Mouse (Mus musculus) intestine, embryonic 16.5 days (tissue): ENCODE measurements at regions not wholly inside any gene's neighbourhood (a gene's known extent, or its start where the extent isn't known, plus 50 kb on each side); places are given as distances from the start of the nearest gene placed in this dataset.

Source experiments
- ATAC-seq: fragments of 200-750 bp; cut with Nextera tagmentation; 2 replicates; pipeline ENCODE4 v1.8.0; 2017; ENCODE audit warnings: moderate TSS enrichment, moderate library complexity
- H3K27ac ChIP-seq: fragments of 300-500 bp; sonication (generic); 2 replicates; pipeline ENCODE4 v1.5.1; 2014; ENCODE audit warnings: mild to moderate bottlenecking, low read length
- H3K27me3 ChIP-seq: fragments of 300-500 bp; sonication (generic); replicated peaks from 2 replicates; pipeline ENCODE4 v1.6.1; 2014; ENCODE audit warnings: low read length, control low read depth, mixed read lengths; ENCODE audit not compliant: control insufficient read depth, insufficient read depth
- H3K36me3 ChIP-seq: fragments of 300-500 bp; sonication (generic); 2 replicates; pipeline ENCODE4 v1.6.1; 2014; ENCODE audit warnings: low read length, control low read depth; ENCODE audit not compliant: control insufficient read depth, insufficient read depth
- H3K4me1 ChIP-seq: fragments of 300-500 bp; sonication (generic); 2 replicates; pipeline ENCODE4 v1.6.1; 2014; ENCODE audit warnings: low read length, control low read depth, mixed read lengths; ENCODE audit not compliant: control insufficient read depth, insufficient read depth
- H3K4me2 ChIP-seq: fragments of 300-500 bp; sonication (generic); 2 replicates; pipeline ENCODE4 v1.6.1; 2014; ENCODE audit warnings: low read depth, low read length, control low read depth
- H3K4me3 ChIP-seq: fragments of 300-500 bp; sonication (generic); 2 replicates; pipeline ENCODE4 v1.5.1; 2014; ENCODE audit warnings: mild to moderate bottlenecking, low read length
- H3K9ac ChIP-seq: fragments of 300-500 bp; sonication (generic); 2 replicates; pipeline ENCODE4 v1.6.1; 2014; ENCODE audit warnings: low read depth, low read length
- H3K9me3 ChIP-seq: fragments of 300-500 bp; sonication (generic); 2 replicates; pipeline ENCODE4 v1.6.1; 2016; ENCODE audit warnings: low read length, control low read depth; ENCODE audit not compliant: control insufficient read depth
- WGBS: fragments of 180-500 bp; shearing (Covaris S2); extraction: QIAGEN DNeasy Blood & Tissue Kit; methylation state at CpG from one replicate; pipeline ENCODE4 v1.1.7; 2014; 5-methylcytosine and 5-hydroxymethylcytosine counted together

- H3K4me2 ChIP-seq = no peak overlapping the region
- ATAC-seq = no peak
- H3K4me3 ChIP-seq = no peak overlapping the region
- H3K9ac ChIP-seq = no peak overlapping the region
- H3K4me1 ChIP-seq = 0 out of 2 replicates have a peak, but pooled peaks cover 3% of the 10 kb centered on the region
- WGBS = 64% methylated on average over 5 of the region's 5 CpGs
- no peaks in the 10 kb centered on the region for H3K27me3 ChIP-seq
- H3K36me3 ChIP-seq = no peaks in the 10 kb centered on the region
- H3K27ac ChIP-seq = no peak overlapping the region
- no peaks in the 10 kb centered on the region for H3K9me3 ChIP-seq
Observed at GRCm38 (mm10) chr10:84317960-84318359, 122.4 kb downstream of the Nuak1 start.
